Mouse (Mus musculus): Measurements from ENCODE around the gene Csf3. TPM values are rescaled to one million over a fixed set of nuclear protein-coding genes. Genes with fewer than 3 reads are reported as not detected.
A peak's percentile ranks its signal among the peaks of the same experiment; 100 is the strongest.

Csf3 gene
- polyA plus RNA-seq, 1 experiment from 2014 or later = not detected

- Histone ChIP-seq H3K9me3 (replicated peaks) (no peaks in the 10 kb centered on the region), H3K27ac (peak within 1 kb of the TSS; percentile 73), H3K4me3 (peak within 1 kb of the TSS; percentile 99), H3K4me2 (replicated peaks) (peak within 1 kb of the TSS; percentile 88), H3K27me3 (no peaks in the 10 kb centered on the region), H3K36me3 (peaks cover 18% of the 10 kb centered on the region), H3K4me1 (peaks cover 10% of the 10 kb centered on the region), H3K9ac (peak within 1 kb of the TSS; percentile 99)
- 5% methylated on average over 45 of the region's 45 CpGs for WGBS
- ATAC-seq (ENCODE audit: low FRiP score) = peak; percentile 97
These were observed 19.0 kb upstream of the Csf3 start, which contains the start of gene Psmd3 for GRCm38 (mm10) chr11:98681786-98682745. Gene Psmd3 (plus strand): TSS chr11:98682554.

- under 1% methylated on average over 23 of the region's 23 CpGs for WGBS
- no peaks in the 10 kb centered on the region for H3K27me3 ChIP-seq
- peaks cover 10% of the 10 kb centered on the region for H3K4me1 ChIP-seq
- peak overlapping the region; percentile 99 for H3K4me3 ChIP-seq
- peak overlapping the region; percentile 88 for H3K4me2 ChIP-seq (replicated peaks)
- H3K36me3 ChIP-seq = peaks cover 26% of the 10 kb centered on the region
- peak overlapping the region; percentile 73 for H3K27ac ChIP-seq
- H3K9me3 ChIP-seq (replicated peaks) = no peaks in the 10 kb centered on the region
- peak; percentile 30 for ATAC-seq (ENCODE audit: low FRiP score)
- H3K9ac ChIP-seq = peak overlapping the region; percentile 99
These were observed 18.3 kb upstream of the Csf3 start for GRCm38 (mm10) chr11:98682811-98683210.

GRCm38 (mm10) chr11:98685642-98686041 is 15.4 kb upstream of the Csf3 start:
- Histone ChIP-seq H3K9ac (no peak overlapping the region), H3K4me1 (peaks cover 10% of the 10 kb centered on the region), H3K4me3 (no peak overlapping the region), H3K27me3 (no peaks in the 10 kb centered on the region), H3K36me3 (peaks cover 45% of the 10 kb centered on the region), H3K9me3 (replicated peaks) (no peaks in the 10 kb centered on the region), H3K27ac (no peak overlapping the region), H3K4me2 (replicated peaks) (no peak overlapping the region)
- no peak for ATAC-seq (ENCODE audit: low FRiP score)
- 91% methylated on average over 9 of the region's 9 CpGs for WGBS

GRCm38 (mm10) chr11:98686976-98687375 is 14.1 kb upstream of the Csf3 start:
- Histone ChIP-seq H3K27ac (no peak overlapping the region), H3K4me2 (replicated peaks) (no peak overlapping the region), H3K4me1 (peaks cover 10% of the 10 kb centered on the region), H3K27me3 (no peaks in the 10 kb centered on the region), H3K36me3 (peaks cover 59% of the 10 kb centered on the region), H3K4me3 (no peak overlapping the region), H3K9me3 (replicated peaks) (no peaks in the 10 kb centered on the region), H3K9ac (no peak overlapping the region)
- no peak for ATAC-seq (ENCODE audit: low FRiP score)
- 92% methylated on average over 4 of the region's 4 CpGs for WGBS

GRCm38 (mm10) chr11:98688009-98688408 is 13.1 kb upstream of the Csf3 start:
- no peak overlapping the region for H3K27ac ChIP-seq
- H3K4me2 ChIP-seq (replicated peaks) = no peak overlapping the region
- no peak overlapping the region for H3K4me3 ChIP-seq
- H3K4me1 ChIP-seq = peaks cover 9% of the 10 kb centered on the region
- H3K36me3 ChIP-seq = peaks cover 69% of the 10 kb centered on the region
- ATAC-seq (ENCODE audit: low FRiP score) = no peak
- WGBS = 86% methylated on average over 8 of the region's 8 CpGs
- H3K27me3 ChIP-seq = no peaks in the 10 kb centered on the region
- H3K9ac ChIP-seq = no peak overlapping the region
- H3K9me3 ChIP-seq (replicated peaks) = no peaks in the 10 kb centered on the region

- no peak for ATAC-seq (ENCODE audit: low FRiP score)
These were observed 7.9 kb upstream of the Csf3 start for GRCm38 (mm10) chr11:98693201-98693600.

GRCm38 (mm10) chr11:98693746-98694145 is 7.3 kb upstream of the Csf3 start:
- Histone ChIP-seq H3K9ac (no peak overlapping the region), H3K4me2 (replicated peaks) (no peak overlapping the region), H3K27me3 (no peaks in the 10 kb centered on the region), H3K36me3 (peaks cover 76% of the 10 kb centered on the region), H3K4me1 (no peaks in the 10 kb centered on the region), H3K4me3 (no peak overlapping the region), H3K9me3 (replicated peaks) (no peaks in the 10 kb centered on the region), H3K27ac (0 out of 2 replicates have a peak overlapping the region, but pooled peaks have one; percentile 2)
- ATAC-seq (ENCODE audit: low FRiP score) = no peak
- WGBS = 96% methylated on average over 9 of the region's 9 CpGs

More at GRCm38 (mm10) chr11:98693201-98693600, 7.9 kb upstream of the Csf3 start:
- Histone ChIP-seq H3K4me3 (no peak overlapping the region), H3K4me2 (replicated peaks) (no peak overlapping the region), H3K4me1 (no peaks in the 10 kb centered on the region), H3K27ac (no peak overlapping the region), H3K9ac (no peak overlapping the region), H3K36me3 (peaks cover 78% of the 10 kb centered on the region), H3K27me3 (no peaks in the 10 kb centered on the region), H3K9me3 (replicated peaks) (no peaks in the 10 kb centered on the region)
- WGBS = 82% methylated on average over 13 of the region's 13 CpGs

- 89% methylated on average over 9 of the region's 9 CpGs for WGBS
- Histone ChIP-seq H3K4me1 (no peaks in the 10 kb centered on the region), H3K27me3 (no peaks in the 10 kb centered on the region), H3K36me3 (peaks cover 76% of the 10 kb centered on the region), H3K9me3 (replicated peaks) (no peaks in the 10 kb centered on the region), H3K4me2 (replicated peaks) (no peak overlapping the region), H3K9ac (no peak overlapping the region), H3K4me3 (no peak overlapping the region), H3K27ac (0 out of 2 replicates have a peak overlapping the region, but pooled peaks have one; percentile 2)
- ATAC-seq (ENCODE audit: low FRiP score) = no peak
These were observed 6.8 kb upstream of the Csf3 start for GRCm38 (mm10) chr11:98694301-98694700.

GRCm38 (mm10) chr11:98695408-98695807 is 5.7 kb upstream of the Csf3 start:
- H3K9me3 ChIP-seq (replicated peaks) = no peaks in the 10 kb centered on the region
- no peak for ATAC-seq (ENCODE audit: low FRiP score)
- peaks cover 65% of the 10 kb centered on the region for H3K36me3 ChIP-seq
- H3K4me3 ChIP-seq = no peak overlapping the region
- no peak overlapping the region for H3K27ac ChIP-seq
- H3K27me3 ChIP-seq = no peaks in the 10 kb centered on the region
- no peaks in the 10 kb centered on the region; the same call in 1 of the 2 replicates for H3K4me1 ChIP-seq
- no peak overlapping the region for H3K9ac ChIP-seq
- no peak overlapping the region for H3K4me2 ChIP-seq (replicated peaks)
- 76% methylated on average over 14 of the region's 14 CpGs for WGBS

- 86% methylated on average over 14 of the region's 14 CpGs for WGBS
- no peak overlapping the region for H3K9ac ChIP-seq
- H3K9me3 ChIP-seq (replicated peaks) = no peaks in the 10 kb centered on the region
- peaks cover 53% of the 10 kb centered on the region for H3K36me3 ChIP-seq
- H3K27ac ChIP-seq = no peak overlapping the region; the same call in 1 of the 2 replicates
- no peaks in the 10 kb centered on the region for H3K27me3 ChIP-seq
- H3K4me1 ChIP-seq = no peaks in the 10 kb centered on the region; the same call in 1 of the 2 replicates
- no peak overlapping the region for H3K4me3 ChIP-seq
- ATAC-seq (ENCODE audit: low FRiP score) = no peak
- H3K4me2 ChIP-seq (replicated peaks) = no peak overlapping the region
These were observed 4.4 kb upstream of the Csf3 start for GRCm38 (mm10) chr11:98696454-98697216.

- no peak for ATAC-seq (ENCODE audit: low FRiP score)
These were observed 3.8 kb upstream of the Csf3 start for GRCm38 (mm10) chr11:98697225-98697624.

More at GRCm38 (mm10) chr11:98697225-98697624, 3.8 kb upstream of the Csf3 start:
- no peaks in the 10 kb centered on the region for H3K9me3 ChIP-seq (replicated peaks)
- H3K9ac ChIP-seq = no peak overlapping the region
- 92% methylated on average over 12 of the region's 12 CpGs for WGBS
- no peak overlapping the region for H3K4me3 ChIP-seq
- H3K36me3 ChIP-seq = peaks cover 47% of the 10 kb centered on the region
- H3K4me1 ChIP-seq = no peaks in the 10 kb centered on the region; the same call in 1 of the 2 replicates
- H3K27me3 ChIP-seq = no peaks in the 10 kb centered on the region
- H3K27ac ChIP-seq = no peak overlapping the region; the same call in 1 of the 2 replicates
- no peak overlapping the region for H3K4me2 ChIP-seq (replicated peaks)

Measured in hindbrain, embryonic 12.5 days (tissue).